Mouse (Mus musculus) thymus, adult 18-20 months (tissue): ENCODE measurements around the gene Tm9sf4.

Experiments
- DNase-seq, 2 experiments: peaks; one replicate each; pipeline ENCODE4 v3.0.0; 2022; ENCODE audit warnings: mixed read lengths in 2 of 2

Tm9sf4 gene

GRCm38 (mm10) chr2:153160844-153161683 is at the start of gene Tm9sf4:
Gene Tm9sf4 (plus strand): TSS chr2:153161303.
- DNase-seq, result peak; percentile 70 to 80

- DNase-seq, result no peak
These were observed 45.4 kb upstream of the Tm9sf4 start for GRCm38 (mm10) chr2:153115679-153116081.

- DNase-seq, result no peak
These were observed 44.0 kb upstream of the Tm9sf4 start for GRCm38 (mm10) chr2:153117051-153117486.

- DNase-seq, result no peak
These were observed 41.6 kb upstream of the Tm9sf4 start for GRCm38 (mm10) chr2:153119488-153119887.

GRCm38 (mm10) chr2:153120126-153120525 is 41.0 kb upstream of the Tm9sf4 start:
- DNase-seq, result no peak

GRCm38 (mm10) chr2:153121821-153122615 is 39.1 kb upstream of the Tm9sf4 start:
- no peak for DNase-seq

GRCm38 (mm10) chr2:153122701-153123100 is 38.4 kb upstream of the Tm9sf4 start:
- DNase-seq, result no peak

- no peak for DNase-seq
These were observed 35.2 kb upstream of the Tm9sf4 start for GRCm38 (mm10) chr2:153125875-153126274.

GRCm38 (mm10) chr2:153131019-153131418 is 30.1 kb upstream of the Tm9sf4 start:
- DNase-seq, result peak in 1 of 2 experiments; percentile 14

- DNase-seq, result no peak
These were observed 26.9 kb upstream of the Tm9sf4 start for GRCm38 (mm10) chr2:153134237-153134636.

- DNase-seq, result no peak
These were observed 24.9 kb upstream of the Tm9sf4 start for GRCm38 (mm10) chr2:153136211-153136610.

GRCm38 (mm10) chr2:153139158-153139557 is 21.9 kb upstream of the Tm9sf4 start:
- DNase-seq, result no peak

GRCm38 (mm10) chr2:153139996-153140613 is 21.0 kb upstream of the Tm9sf4 start:
- DNase-seq, result no peak

- no peak for DNase-seq
These were observed 18.4 kb upstream of the Tm9sf4 start for GRCm38 (mm10) chr2:153142620-153143199.

GRCm38 (mm10) chr2:153145346-153145745 is 15.8 kb upstream of the Tm9sf4 start:
- no peak for DNase-seq

GRCm38 (mm10) chr2:153147236-153147635 is 13.9 kb upstream of the Tm9sf4 start:
- no peak for DNase-seq

- peak; percentile 26 to 36 for DNase-seq
These were observed 13.4 kb upstream of the Tm9sf4 start for GRCm38 (mm10) chr2:153147715-153148114.

GRCm38 (mm10) chr2:153149742-153150141 is 11.4 kb upstream of the Tm9sf4 start:
- no peak for DNase-seq

- DNase-seq, result no peak
These were observed 10.1 kb upstream of the Tm9sf4 start for GRCm38 (mm10) chr2:153151026-153151425.

GRCm38 (mm10) chr2:153151926-153152665 is 9.0 kb upstream of the Tm9sf4 start:
- no peak for DNase-seq

GRCm38 (mm10) chr2:153153033-153153450 is 8.1 kb upstream of the Tm9sf4 start:
- no peak for DNase-seq

GRCm38 (mm10) chr2:153157270-153157669 is 3.8 kb upstream of the Tm9sf4 start:
- no peak for DNase-seq
